Mouse (Mus musculus) cerebellum, postnatal 4 days (tissue): ENCODE measurements at regions not wholly inside any gene's neighbourhood (a gene's known extent, or its start where the extent isn't known, plus 50 kb on each side); places are given as distances from the start of the nearest gene placed in this dataset.
A peak's percentile ranks its signal among the peaks of the same experiment; 100 is the strongest.

ENCODE experiments used
- DNase-seq, 2 experiments: peaks; one replicate each; pipeline ENCODE4 v3.0.0; 2022; ENCODE audit warnings: low spot score in 2 of 2, mixed read lengths in 1 of 2

DNA sequence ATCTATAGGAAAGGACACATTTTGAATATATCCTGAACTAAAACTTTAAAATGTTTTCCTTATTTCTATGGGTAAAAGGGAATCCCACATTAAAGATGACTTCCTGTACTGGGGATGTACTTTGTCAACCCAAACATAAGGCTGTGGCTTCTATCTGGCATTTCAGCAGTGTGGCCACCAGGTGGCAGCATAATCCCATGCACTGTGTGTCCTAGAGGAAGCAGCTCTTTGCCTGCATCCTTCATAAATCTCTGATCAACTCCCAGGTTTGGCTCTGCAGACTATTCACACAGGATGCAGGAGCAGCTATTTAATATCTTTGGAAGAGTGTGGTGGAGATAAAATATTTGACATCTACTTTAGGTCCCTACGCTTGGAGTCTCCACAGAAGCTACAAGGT, 59.1 kb downstream of the Bmp15 start:
- DNase-seq: peak; percentile 22 to 71

DNA sequence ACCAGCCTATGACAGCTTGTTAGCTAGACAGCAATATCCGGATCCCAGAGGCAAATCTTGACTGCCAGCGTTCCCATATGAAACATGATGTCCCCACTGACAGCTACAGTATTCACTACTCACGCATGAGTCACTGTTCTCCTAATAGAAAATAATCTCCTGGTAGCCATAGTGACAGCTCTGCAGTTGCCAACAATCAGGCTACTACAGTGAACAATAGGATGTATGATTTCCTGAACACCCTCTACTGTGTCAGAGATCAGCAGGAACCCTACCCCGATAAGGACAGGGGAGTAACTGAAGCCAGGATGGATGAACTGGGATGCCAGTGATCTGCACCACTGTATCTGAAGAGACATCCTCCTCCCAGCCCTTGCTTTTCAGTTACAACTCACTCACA, 62.0 kb downstream of the Bmp15 start:
- DNase-seq: no peak

DNA sequence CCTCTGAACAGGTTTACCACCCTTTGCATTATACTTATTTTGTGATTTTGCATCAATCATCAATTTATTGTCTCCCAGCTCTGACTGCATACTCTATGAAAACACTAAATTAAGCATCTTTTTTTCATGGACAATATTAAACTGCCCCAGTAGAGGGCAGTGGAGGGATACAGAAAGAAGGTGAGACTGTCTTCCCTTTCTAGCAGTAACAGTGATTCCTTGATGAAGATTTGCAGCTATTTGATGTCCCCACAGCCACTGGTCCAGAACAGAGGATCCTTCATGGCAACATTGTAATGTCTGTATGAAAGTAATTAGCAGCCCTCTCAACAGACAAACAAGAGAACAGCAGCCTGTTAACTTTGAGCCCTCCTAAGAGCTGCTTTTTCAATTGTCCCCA, 66.5 kb downstream of the Bmp15 start:
- peak in 1 of 2 experiments; percentile 3 for DNase-seq

DNA sequence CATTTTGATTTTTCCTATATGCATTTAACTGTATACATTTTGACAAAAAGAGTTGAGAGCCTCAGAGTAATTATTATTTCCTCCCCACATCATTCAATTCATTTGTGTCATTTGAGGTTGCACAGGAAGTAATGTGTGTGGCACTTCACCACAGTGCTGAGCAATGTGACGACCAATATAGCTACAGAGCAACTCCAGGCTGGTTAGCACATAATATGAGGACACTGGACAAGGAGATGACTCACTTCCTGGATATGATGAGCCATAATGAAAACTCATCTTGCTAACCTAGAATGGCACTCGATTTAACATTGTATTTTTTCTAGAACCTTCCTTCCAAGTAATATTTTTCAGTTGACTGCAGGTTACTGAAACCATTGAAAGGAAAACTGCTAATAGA, 67.6 kb downstream of the Bmp15 start:
- DNase-seq: no peak
